Mouse (Mus musculus) testis, adult 2 months (tissue): ENCODE data around the gene D430042O09Rik. TPM values are rescaled to one million over a fixed set of nuclear protein-coding genes. Genes with fewer than 3 reads are reported as not detected.

ENCODE experiments used
- H3K27ac ChIP-seq: fragments of 200-500 bp; 2 replicates; pipeline ENCODE4 v1.5.1; 2012; ENCODE audit warnings: low read depth, low read length; ENCODE audit not compliant: control insufficient read depth, insufficient read depth
- H3K27me3 ChIP-seq: fragments of 200-500 bp; 2 replicates; pipeline ENCODE4 v1.6.1; 2012; ENCODE audit warnings: mild to moderate bottlenecking, low read length, moderate library complexity; ENCODE audit not compliant: control insufficient read depth, insufficient read depth
- H3K36me3 ChIP-seq: fragments of 200-500 bp; 2 replicates; pipeline ENCODE4 v1.6.1; 2012; ENCODE audit warnings: mild to moderate bottlenecking, low read length; ENCODE audit not compliant: control insufficient read depth, insufficient read depth
- H3K4me1 ChIP-seq: fragments of 200-500 bp; 2 replicates; pipeline ENCODE4 v1.6.1; 2012; ENCODE audit warnings: low read length; ENCODE audit not compliant: control insufficient read depth, insufficient read depth
- H3K4me3 ChIP-seq: fragments of 200-500 bp; 2 replicates; pipeline ENCODE4 v1.5.1; 2012; ENCODE audit warnings: low read depth, mild to moderate bottlenecking, low read length, moderate library complexity, mixed read lengths; ENCODE audit not compliant: control insufficient read depth
- CTCF ChIP-seq: fragments of 200-500 bp; IDR thresholded peaks from 2 replicates; pipeline ENCODE4 v1.5.1; 2012; ENCODE audit warnings: low read depth, mild to moderate bottlenecking, inconsistent platforms, low read length, moderate library complexity; ENCODE audit not compliant: control insufficient read depth, insufficient read depth, insufficient replicate concordance
- POLR2A ChIP-seq: fragments of 200-500 bp; IDR thresholded peaks from 2 replicates; pipeline ENCODE4 v1.6.1; 2012; ENCODE audit warnings: low read depth, mild to moderate bottlenecking, inconsistent platforms, low read length, moderate library complexity; ENCODE audit not compliant: control insufficient read depth
- polyA plus RNA-seq: library from polyadenylated mRNA; depleted of rRNA; stranded (reverse); fragments of >200 nt; gene quantifications from 2 replicates; pipeline ENCODE4 v1.2.3, GENCODE M21; 2012

D430042O09Rik gene
- polyA plus RNA-seq, 1 experiment, result 57.7 TPM

DNA sequence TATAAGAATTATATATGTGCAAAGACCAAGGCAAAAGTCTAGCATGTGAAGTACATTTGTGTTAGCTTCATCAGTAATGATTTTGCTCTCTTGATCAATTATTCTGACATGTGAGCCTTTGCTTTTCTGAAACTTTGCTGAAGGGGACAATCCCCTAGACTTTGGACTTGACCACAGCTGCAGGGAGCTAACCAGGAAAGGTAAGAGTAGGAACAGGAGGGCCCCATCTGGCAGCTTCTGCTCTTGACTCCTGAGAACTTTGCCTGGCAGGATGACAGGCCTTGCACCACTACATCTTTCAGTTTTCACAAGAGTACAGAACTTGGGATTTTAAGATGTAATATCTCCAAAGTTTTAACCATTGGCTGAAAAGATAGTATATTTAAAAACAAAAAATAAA, 9.9 kb downstream of the D430042O09Rik start:
- H3K4me3 ChIP-seq, result no peak overlapping the region
- no peaks in the 10 kb centered on the region for H3K27me3 ChIP-seq
- no peaks in the 10 kb centered on the region for H3K36me3 ChIP-seq
- no peak overlapping the region for H3K27ac ChIP-seq
- TF ChIP-seq POLR2A (no peak), CTCF (no peak)
- no peaks in the 10 kb centered on the region for H3K4me1 ChIP-seq

DNA sequence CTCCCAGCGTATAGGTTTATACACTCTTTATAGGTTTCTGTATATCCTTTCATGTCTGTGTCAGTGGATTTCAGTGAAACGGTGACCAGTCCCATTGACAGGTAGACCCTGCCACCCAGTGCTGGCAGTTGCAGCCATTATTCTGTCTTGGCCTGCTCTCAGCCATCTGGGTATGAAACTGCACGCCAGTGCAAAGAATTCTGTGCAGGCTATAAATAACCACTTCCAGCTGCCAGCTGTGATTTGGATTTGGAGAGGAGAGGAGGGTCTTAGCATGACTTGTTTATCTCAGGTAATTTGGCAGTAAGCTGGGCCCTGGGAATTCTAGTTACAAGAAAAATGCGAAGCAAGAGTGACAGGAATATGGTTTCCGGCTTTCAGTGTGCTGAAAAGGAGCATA, 12.7 kb downstream of the D430042O09Rik start:
- no peaks in the 10 kb centered on the region for H3K27me3 ChIP-seq
- H3K4me1 ChIP-seq, result no peaks in the 10 kb centered on the region
- TF ChIP-seq CTCF (no peak), POLR2A (no peak)
- H3K36me3 ChIP-seq, result no peaks in the 10 kb centered on the region
- no peak overlapping the region for H3K27ac ChIP-seq
- no peak overlapping the region for H3K4me3 ChIP-seq

DNA sequence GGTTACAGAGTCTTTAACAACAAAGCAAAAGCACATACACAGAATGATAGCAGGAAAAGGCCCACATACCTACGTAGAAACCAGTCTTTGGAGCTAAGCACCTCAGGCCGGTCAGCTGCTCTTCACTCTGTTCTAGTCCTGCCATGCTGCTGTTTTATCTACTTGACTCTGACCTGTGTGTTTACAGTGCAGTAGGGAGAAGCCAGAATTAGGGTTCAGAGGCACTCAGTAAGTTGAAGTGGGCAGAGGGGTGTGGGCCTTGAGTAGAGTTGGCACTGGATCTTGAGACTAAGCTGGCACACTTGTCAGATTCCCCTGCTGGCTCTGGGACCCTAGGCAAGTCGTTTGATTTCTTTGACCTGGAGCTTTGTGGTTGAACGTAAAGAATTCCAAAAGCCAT, 13.3 kb downstream of the D430042O09Rik start:
- H3K4me3 ChIP-seq, result no peak overlapping the region
- H3K36me3 ChIP-seq, result no peaks in the 10 kb centered on the region
- H3K27ac ChIP-seq, result no peak overlapping the region
- H3K4me1 ChIP-seq, result no peaks in the 10 kb centered on the region
- no peak for TF ChIP-seq CTCF
- no peak for TF ChIP-seq POLR2A
- no peaks in the 10 kb centered on the region for H3K27me3 ChIP-seq

DNA sequence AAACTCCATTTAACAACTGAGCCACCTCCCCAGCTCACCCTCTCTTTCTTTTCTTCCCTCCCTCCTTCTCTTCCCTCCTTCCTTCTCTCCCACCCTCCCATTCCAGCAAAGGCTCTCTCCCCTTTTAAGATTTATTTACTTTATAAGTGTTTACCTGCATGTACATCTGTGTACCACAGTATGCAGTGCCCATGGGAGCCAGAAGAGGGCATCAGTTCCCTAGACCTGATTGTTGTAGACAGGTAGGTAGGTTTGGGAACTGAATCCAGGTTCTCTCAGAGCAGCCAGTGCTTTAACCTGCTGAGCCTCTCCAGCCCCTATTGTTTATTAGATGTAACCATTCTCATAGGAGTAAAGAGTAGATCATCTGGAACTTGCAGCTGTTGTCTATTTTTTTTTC, 14.4 kb downstream of the D430042O09Rik start:
- TF ChIP-seq CTCF, result no peak
- no peak for TF ChIP-seq POLR2A

DNA sequence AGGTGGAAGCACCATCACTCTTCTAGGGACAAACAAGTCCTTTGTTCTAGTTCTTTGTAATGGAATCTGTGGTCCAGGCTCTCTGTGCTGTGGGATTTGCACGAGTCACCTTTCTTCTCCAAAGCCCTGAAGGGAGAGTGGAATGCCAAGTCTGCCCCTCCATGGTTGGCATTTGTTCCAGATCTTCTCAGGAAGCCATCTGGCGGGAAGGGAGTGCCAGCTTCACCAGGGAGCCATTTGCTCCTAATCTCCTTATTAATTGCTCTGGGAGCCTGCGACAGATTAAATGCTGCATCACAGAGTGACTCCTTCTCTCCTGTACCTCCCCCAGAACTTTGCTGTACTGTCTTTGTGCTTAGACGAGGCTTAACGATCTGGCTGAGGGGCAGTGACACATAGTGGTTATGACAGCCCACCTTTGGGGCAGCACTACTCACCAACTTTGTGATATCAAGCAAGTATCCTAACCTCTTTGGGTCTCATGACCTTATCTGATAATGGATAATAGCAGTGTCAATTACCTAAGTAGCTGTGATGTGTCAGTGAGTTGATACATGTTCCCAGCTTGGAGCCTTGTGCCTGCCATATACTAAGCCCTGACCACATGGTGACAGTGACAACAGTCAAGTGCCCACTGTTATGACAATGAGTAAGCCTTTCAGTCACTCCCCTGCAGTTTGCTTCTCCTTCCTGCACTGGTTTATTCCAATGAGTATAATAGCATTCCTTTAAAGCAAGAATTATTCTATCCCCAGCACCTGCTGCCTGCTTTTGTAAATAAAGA, 15.7 kb downstream of the D430042O09Rik start:
- H3K27ac ChIP-seq, result no peak overlapping the region
- TF ChIP-seq CTCF (no peak), POLR2A (no peak)
- no peaks in the 10 kb centered on the region for H3K4me1 ChIP-seq
- H3K36me3 ChIP-seq, result peaks cover 2% of the 10 kb centered on the region
- H3K27me3 ChIP-seq, result no peaks in the 10 kb centered on the region
- H3K4me3 ChIP-seq, result no peak overlapping the region

More for the DNA sequence above, 14.4 kb downstream of the D430042O09Rik start:
- Histone ChIP-seq H3K27ac (no peak overlapping the region), H3K4me3 (no peak overlapping the region), H3K4me1 (no peaks in the 10 kb centered on the region), H3K36me3 (no peaks in the 10 kb centered on the region), H3K27me3 (no peaks in the 10 kb centered on the region)

DNA sequence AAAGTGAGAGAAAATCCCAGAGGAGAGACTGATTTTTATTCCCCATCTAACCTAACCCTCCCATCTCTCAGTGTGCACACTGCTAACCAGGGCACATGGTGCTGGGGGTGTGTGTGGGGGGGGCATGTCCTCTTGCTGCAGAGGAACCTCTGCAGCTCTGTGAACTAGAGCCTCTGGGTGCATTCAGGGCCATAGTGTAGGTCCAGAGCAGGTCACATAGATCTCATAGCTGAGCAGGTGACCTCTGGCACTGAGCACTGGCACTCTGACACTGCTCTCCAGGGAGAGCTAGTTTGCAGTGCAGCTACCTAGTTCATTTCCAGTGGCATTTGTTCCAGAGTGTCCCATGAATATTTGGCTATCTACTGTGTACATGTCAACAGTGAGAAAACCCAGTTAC, 24.0 kb downstream of the D430042O09Rik start:
- H3K27ac ChIP-seq, result no peak overlapping the region
- H3K36me3 ChIP-seq, result peaks cover 3% of the 10 kb centered on the region
- H3K4me1 ChIP-seq, result no peaks in the 10 kb centered on the region
- no peaks in the 10 kb centered on the region for H3K27me3 ChIP-seq
- TF ChIP-seq POLR2A (no peak), CTCF (no peak)
- no peak overlapping the region for H3K4me3 ChIP-seq

DNA sequence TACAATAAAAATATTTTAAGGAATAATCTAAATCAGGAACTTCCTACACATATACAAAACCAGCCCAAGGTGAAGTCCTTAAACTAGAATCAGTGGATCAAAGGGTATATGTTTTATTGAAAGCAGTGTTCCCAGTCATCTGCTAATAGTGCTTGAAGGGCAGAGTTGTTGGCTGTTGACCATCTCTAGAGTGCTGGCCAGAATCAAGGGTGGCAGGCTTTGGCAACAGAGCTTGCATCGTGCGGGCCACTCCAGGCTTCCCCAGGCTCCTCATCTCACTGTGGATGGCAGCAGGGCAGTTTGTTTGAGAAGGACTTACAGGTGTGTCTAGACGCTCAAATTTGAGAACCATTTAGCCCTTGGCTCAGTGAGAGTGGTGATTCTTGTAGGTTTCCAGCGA, 26.1 kb downstream of the D430042O09Rik start:
- Histone ChIP-seq H3K27ac (no peak overlapping the region), H3K4me1 (no peaks in the 10 kb centered on the region), H3K4me3 (no peak overlapping the region), H3K36me3 (no peaks in the 10 kb centered on the region; the same call in 1 of the 2 replicates), H3K27me3 (no peaks in the 10 kb centered on the region)
- TF ChIP-seq POLR2A (no peak), CTCF (no peak)
